Mouse (Mus musculus) heart, embryonic 11.5 days (tissue): ENCODE data around the gene Slc17a7. TPM values are rescaled to one million over a fixed set of nuclear protein-coding genes. Genes with fewer than 3 reads are reported as not detected.

ENCODE experiments used
- ATAC-seq: fragments of 200-750 bp; cut with Nextera tagmentation; replicated peaks from 2 replicates; pipeline ENCODE4 v1.8.0; 2017; ENCODE audit warnings: moderate library complexity; ENCODE audit not compliant: insufficient number of reproducible peaks, low FRiP score, low TSS enrichment
- H3K27ac ChIP-seq: fragments of 300-500 bp; sonication (generic); 2 replicates; pipeline ENCODE4 v1.5.1; 2014; ENCODE audit warnings: mild to moderate bottlenecking, low read depth, low read length
- H3K27me3 ChIP-seq: fragments of 300-500 bp; sonication (generic); 2 replicates; pipeline ENCODE4 v1.6.1; 2014; ENCODE audit warnings: mild to moderate bottlenecking, low read length, mixed read lengths; ENCODE audit not compliant: control insufficient read depth, insufficient read depth
- H3K36me3 ChIP-seq: fragments of 300-500 bp; sonication (generic); 2 replicates; pipeline ENCODE4 v1.6.1; 2014; ENCODE audit warnings: mild to moderate bottlenecking, low read length, moderate library complexity, mixed read lengths; ENCODE audit not compliant: control insufficient read depth, insufficient read depth
- H3K4me1 ChIP-seq: fragments of 300-500 bp; sonication (generic); 2 replicates; pipeline ENCODE4 v1.6.1; 2014; ENCODE audit warnings: low read length; ENCODE audit not compliant: control insufficient read depth, insufficient read depth
- H3K4me2 ChIP-seq: fragments of 300-500 bp; sonication (generic); 2 replicates; pipeline ENCODE4 v1.6.1; 2014; ENCODE audit warnings: mild to moderate bottlenecking, moderate library complexity
- H3K4me3 ChIP-seq: fragments of 300-500 bp; sonication (generic); 2 replicates; pipeline ENCODE4 v1.5.1; 2014; ENCODE audit warnings: low read depth, low read length
- H3K9ac ChIP-seq: fragments of 300-500 bp; sonication (generic); 2 replicates; pipeline ENCODE4 v1.6.1; 2014; ENCODE audit warnings: mild to moderate bottlenecking, low read depth, low read length, moderate library complexity
- H3K9me3 ChIP-seq: fragments of 300-500 bp; sonication (generic); replicated peaks from 2 replicates; pipeline ENCODE4 v1.6.1; 2016; ENCODE audit warnings: low read length; ENCODE audit not compliant: control insufficient read depth
- WGBS: fragments of 180-500 bp; shearing (Covaris S2); extraction: QIAGEN DNeasy Blood & Tissue Kit; methylation state at CpG from one replicate; pipeline ENCODE4 v1.1.7; 2014; ENCODE audit not compliant: insufficient replicate concordance; 5-methylcytosine and 5-hydroxymethylcytosine counted together
- polyA plus RNA-seq: library from polyadenylated mRNA; unstranded; fragments of >200 nt; fragmentation: Nextera tagmentation; extraction: Ambion mirVana; gene quantifications from 2 replicates; pipeline ENCODE4 v1.2.1, GENCODE M21; 2014

Gene Slc17a7
- polyA plus RNA-seq, result 3.0 and 3.7 TPM in 2 replicates

- Histone ChIP-seq H3K4me3 (peak within 1 kb of the TSS; percentile 48), H3K36me3 (peaks cover 6% of the 10 kb centered on the region; the same call in 1 of the 2 replicates), H3K27ac (no peak within 1 kb of the TSS), H3K4me2 (peak within 1 kb of the TSS; percentile 74), H3K9ac (no peak within 1 kb of the TSS), H3K9me3 (peaks cover 4% of the 10 kb centered on the region), H3K27me3 (peaks cover 65% of the 10 kb centered on the region), H3K4me1 (0 out of 2 replicates have a peak, but pooled peaks cover 6% of the 10 kb centered on the region)
- no peak for ATAC-seq
- WGBS, result 3% methylated on average over 37 of the region's 41 CpGs
Observed at GRCm38 (mm10) chr7:45163735-45164490, at the start of gene Slc17a7. TSS of gene Slc17a7 (plus strand) at chr7:45163949.

GRCm38 (mm10) chr7:45117566-45117965 lies 46.2 kb upstream of the Slc17a7 start:
- ATAC-seq, result no peak
- peaks cover 18% of the 10 kb centered on the region for H3K36me3 ChIP-seq
- H3K9me3 ChIP-seq, result no peaks in the 10 kb centered on the region
- peaks cover 14% of the 10 kb centered on the region for H3K4me1 ChIP-seq
- H3K27ac ChIP-seq, result no peak overlapping the region
- H3K27me3 ChIP-seq, result no peaks in the 10 kb centered on the region
- no peak overlapping the region for H3K4me3 ChIP-seq
- peak overlapping the region; percentile 30; the same call in 1 of the 2 replicates for H3K9ac ChIP-seq
- WGBS, result 77% methylated on average over 8 of the region's 8 CpGs
- H3K4me2 ChIP-seq, result no peak overlapping the region

- Histone ChIP-seq H3K9me3 (no peaks in the 10 kb centered on the region), H3K4me2 (no peak overlapping the region), H3K9ac (no peak overlapping the region), H3K27me3 (no peaks in the 10 kb centered on the region), H3K4me3 (no peak overlapping the region), H3K4me1 (peaks cover 20% of the 10 kb centered on the region), H3K27ac (no peak overlapping the region), H3K36me3 (peaks cover 23% of the 10 kb centered on the region)
- WGBS, result 79% methylated on average over 6 of the region's 6 CpGs
- no peak for ATAC-seq
Observed at GRCm38 (mm10) chr7:45118336-45118735, 45.4 kb upstream of the Slc17a7 start.

- 77% methylated on average over 5 of the region's 5 CpGs for WGBS
- H3K27me3 ChIP-seq, result no peaks in the 10 kb centered on the region
- H3K4me3 ChIP-seq, result no peak overlapping the region
- H3K9ac ChIP-seq, result no peak overlapping the region
- peaks cover 18% of the 10 kb centered on the region for H3K4me1 ChIP-seq
- H3K9me3 ChIP-seq, result no peaks in the 10 kb centered on the region
- peaks cover 24% of the 10 kb centered on the region for H3K36me3 ChIP-seq
- ATAC-seq, result no peak
- H3K27ac ChIP-seq, result no peak overlapping the region
- H3K4me2 ChIP-seq, result no peak overlapping the region
Observed at GRCm38 (mm10) chr7:45119780-45120709, 43.7 kb upstream of the Slc17a7 start.

GRCm38 (mm10) chr7:45121404-45121803 lies 42.3 kb upstream of the Slc17a7 start:
- no peak for ATAC-seq
- Histone ChIP-seq H3K36me3 (peaks cover 38% of the 10 kb centered on the region), H3K4me1 (peaks cover 20% of the 10 kb centered on the region), H3K9me3 (no peaks in the 10 kb centered on the region), H3K4me3 (no peak overlapping the region), H3K9ac (peak overlapping the region; percentile 31; the same call in 1 of the 2 replicates), H3K27ac (peak overlapping the region; percentile 17; the same call in 1 of the 2 replicates), H3K4me2 (no peak overlapping the region; the same call in 1 of the 2 replicates), H3K27me3 (no peaks in the 10 kb centered on the region)
- WGBS, result 71% methylated on average over 8 of the region's 8 CpGs

- peaks cover 43% of the 10 kb centered on the region for H3K36me3 ChIP-seq
- no peak overlapping the region; the same call in 1 of the 2 replicates for H3K4me2 ChIP-seq
- peak overlapping the region; percentile 31; the same call in 1 of the 2 replicates for H3K9ac ChIP-seq
- ATAC-seq, result no peak
- H3K4me3 ChIP-seq, result no peak overlapping the region
- peaks cover 26% of the 10 kb centered on the region for H3K4me1 ChIP-seq
- H3K27me3 ChIP-seq, result no peaks in the 10 kb centered on the region
- no peak overlapping the region for H3K27ac ChIP-seq
- no peaks in the 10 kb centered on the region for H3K9me3 ChIP-seq
Observed at GRCm38 (mm10) chr7:45121966-45122365, 41.8 kb upstream of the Slc17a7 start.

GRCm38 (mm10) chr7:45122561-45123185 lies 41.1 kb upstream of the Slc17a7 start:
- H3K9ac ChIP-seq, result peak overlapping the region; percentile 85
- H3K4me1 ChIP-seq, result peaks cover 30% of the 10 kb centered on the region
- H3K36me3 ChIP-seq, result peaks cover 47% of the 10 kb centered on the region
- no peak for ATAC-seq
- peak overlapping the region; percentile 57 for H3K4me3 ChIP-seq
- no peaks in the 10 kb centered on the region for H3K9me3 ChIP-seq
- no peaks in the 10 kb centered on the region for H3K27me3 ChIP-seq
- 81% methylated on average over 15 of the region's 15 CpGs for WGBS
- H3K27ac ChIP-seq, result no peak overlapping the region
- H3K4me2 ChIP-seq, result peak overlapping the region; percentile 87

GRCm38 (mm10) chr7:45123186-45123570 lies 40.6 kb upstream of the Slc17a7 start:
- H3K4me1 ChIP-seq, result peaks cover 30% of the 10 kb centered on the region
- peak overlapping the region; percentile 85 for H3K9ac ChIP-seq
- peaks cover 46% of the 10 kb centered on the region for H3K36me3 ChIP-seq
- no peaks in the 10 kb centered on the region for H3K9me3 ChIP-seq
- 26% methylated on average over 12 of the region's 12 CpGs for WGBS
- H3K27ac ChIP-seq, result no peak overlapping the region; the same call in 1 of the 2 replicates
- H3K4me3 ChIP-seq, result peak overlapping the region; percentile 57
- no peaks in the 10 kb centered on the region for H3K27me3 ChIP-seq
- no peak for ATAC-seq
- H3K4me2 ChIP-seq, result peak overlapping the region; percentile 87
